Mouse (Mus musculus) stomach, embryonic 14.5 days (tissue): ENCODE measurements around the gene Arhgap19. TPM values are rescaled to one million over a fixed set of nuclear protein-coding genes. Genes with fewer than 3 reads are reported as not detected.
"Not testable (repeated sequence)": the region's sequence is repeated elsewhere in the genome, so short reads cannot be mapped to it uniquely, and the experiment has no call there.

Source experiments
- ATAC-seq: fragments of 200-750 bp; cut with Nextera tagmentation; 2 replicates; pipeline ENCODE4 v1.8.0; 2017; ENCODE audit warnings: low read depth, moderate TSS enrichment; ENCODE audit not compliant: insufficient number of reproducible peaks, insufficient read depth, low FRiP score
- H3K27ac ChIP-seq: fragments of 300-500 bp; sonication (generic); 2 replicates; pipeline ENCODE4 v1.5.1; 2014; ENCODE audit warnings: mild to moderate bottlenecking, low read length, moderate library complexity, mixed read lengths
- H3K27me3 ChIP-seq: fragments of 300-500 bp; sonication (generic); 2 replicates; pipeline ENCODE4 v1.6.1; 2014; ENCODE audit warnings: low read length, control low read depth, mixed read lengths; ENCODE audit not compliant: control insufficient read depth, insufficient read depth
- H3K36me3 ChIP-seq: fragments of 300-500 bp; sonication (generic); 2 replicates; pipeline ENCODE4 v1.6.1; 2014; ENCODE audit warnings: mild to moderate bottlenecking, control low read depth, low read length, moderate library complexity, mixed read lengths; ENCODE audit not compliant: control insufficient read depth, insufficient read depth
- H3K4me1 ChIP-seq: fragments of 300-500 bp; sonication (generic); 2 replicates; pipeline ENCODE4 v1.6.1; 2014; ENCODE audit warnings: low read length, control low read depth, mixed read lengths; ENCODE audit not compliant: control insufficient read depth, insufficient read depth
- H3K4me2 ChIP-seq: fragments of 300-500 bp; sonication (generic); replicated peaks from 2 replicates; pipeline ENCODE4 v1.6.1; 2014; ENCODE audit warnings: low read depth, low read length, control low read depth
- H3K4me3 ChIP-seq: fragments of 300-500 bp; sonication (generic); 2 replicates; pipeline ENCODE4 v1.5.1; 2014; ENCODE audit warnings: low read depth, low read length, control low read depth
- H3K9ac ChIP-seq: fragments of 300-500 bp; sonication (generic); replicated peaks from 2 replicates; pipeline ENCODE4 v1.6.1; 2014; ENCODE audit warnings: low read depth, mild to moderate bottlenecking, control low read depth, low read length, moderate library complexity, mixed read lengths
- H3K9me3 ChIP-seq: fragments of 300-500 bp; sonication (generic); 2 replicates; pipeline ENCODE4 v1.6.1; 2016; ENCODE audit warnings: low read depth, low read length, control low read depth; ENCODE audit not compliant: control insufficient read depth
- WGBS: fragments of 180-500 bp; shearing (Covaris S2); extraction: QIAGEN DNeasy Blood & Tissue Kit; methylation state at CpG from one replicate; pipeline ENCODE4 v1.1.7; 2014; 5-methylcytosine and 5-hydroxymethylcytosine counted together
- polyA plus RNA-seq: library from polyadenylated mRNA; unstranded; fragments of >200 nt; fragmentation: Nextera tagmentation; extraction: Ambion mirVana; gene quantifications from 2 replicates; pipeline ENCODE4 v1.2.1, GENCODE M21; 2014

Gene Arhgap19
- polyA plus RNA-seq, result 25.2 and 25.7 TPM in 2 replicates

DNA sequence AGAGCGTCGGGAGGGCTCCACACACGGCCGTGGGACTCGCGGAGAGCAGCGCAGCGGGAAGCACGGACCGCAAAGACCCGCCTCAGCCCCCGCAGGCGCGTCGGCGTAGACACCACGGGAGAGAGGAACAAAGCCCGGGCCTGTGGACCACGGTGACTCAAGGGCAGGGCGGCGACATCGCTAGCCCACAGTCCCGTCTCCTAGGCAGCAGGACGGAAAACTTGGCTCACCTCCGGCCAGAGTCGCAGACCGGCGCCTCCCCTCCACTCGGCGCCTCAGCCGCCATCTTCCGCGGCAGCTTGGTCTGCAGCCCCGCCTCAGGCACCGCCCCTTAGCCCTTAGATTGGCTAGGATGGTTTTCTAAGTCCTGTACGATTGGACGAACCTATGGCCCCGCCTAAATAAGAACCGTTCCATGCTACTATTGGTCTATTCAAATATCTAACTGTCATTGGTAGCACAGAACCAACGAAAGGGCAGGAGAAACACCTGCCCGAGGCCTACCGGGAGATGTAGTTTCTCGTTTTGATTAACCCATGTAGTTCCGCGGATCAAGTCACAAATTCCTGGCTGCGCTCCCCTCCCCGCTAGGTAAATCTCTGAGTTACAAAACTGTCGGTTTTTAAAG is at the start of gene Arhgap19:
Gene Arhgap19 (minus strand): TSS at position 306 of the 628 bp plus-strand sequence.
- no peaks in the 10 kb centered on the region for H3K27me3 ChIP-seq
- ATAC-seq, result peak; percentile 99
- peak within 1 kb of the TSS; percentile 92 for H3K4me3 ChIP-seq
- H3K4me1 ChIP-seq, result peaks cover 12% of the 10 kb centered on the region
- H3K27ac ChIP-seq, result peak within 1 kb of the TSS; percentile 35; the same call in 1 of the 2 replicates
- WGBS, result under 1% methylated on average over 48 of the region's 48 CpGs
- peak within 1 kb of the TSS; percentile 54 for H3K9ac ChIP-seq
- peak within 1 kb of the TSS; percentile 68 for H3K4me2 ChIP-seq
- H3K36me3 ChIP-seq, result no peaks in the 10 kb centered on the region
- no peaks in the 10 kb centered on the region for H3K9me3 ChIP-seq

DNA sequence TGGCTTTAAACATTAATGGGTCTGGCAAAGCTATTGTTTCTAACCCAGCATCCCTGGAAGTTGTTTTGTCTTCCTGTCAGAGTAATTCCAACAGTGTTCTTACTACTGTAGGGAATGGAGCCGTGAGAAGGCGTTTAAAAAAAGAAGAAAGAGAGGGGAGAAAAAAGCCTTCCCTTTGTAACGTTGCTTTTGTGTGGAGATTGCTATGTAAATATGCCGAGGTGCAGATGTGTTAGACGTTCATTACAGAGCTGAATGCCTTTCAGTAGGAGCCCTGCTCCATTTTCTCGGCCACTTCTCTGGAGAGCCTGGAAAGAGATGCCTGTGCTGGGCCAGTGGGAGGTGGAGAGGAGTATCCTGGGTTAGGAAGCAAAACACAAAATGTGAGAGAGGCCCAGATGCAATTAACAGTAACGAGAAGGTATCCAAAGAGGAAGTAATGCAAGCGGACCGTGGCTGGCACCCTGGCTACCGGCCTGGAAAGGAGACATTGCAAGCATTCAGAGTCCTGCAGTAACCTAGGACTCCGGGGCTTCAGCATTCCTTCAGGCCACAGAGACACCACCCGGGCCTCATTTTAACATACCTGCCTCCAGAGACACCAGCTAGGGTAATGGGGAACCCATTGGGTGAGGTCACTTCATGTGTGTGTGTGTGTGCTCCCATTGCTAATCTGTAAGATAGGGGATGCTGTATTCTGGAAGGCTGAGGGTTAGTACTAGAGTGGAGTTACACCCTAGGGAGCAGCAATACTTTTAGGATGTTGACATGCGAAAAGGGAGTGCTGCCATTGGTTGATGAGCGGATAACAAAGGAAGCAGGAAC is 49.1 kb upstream of the Arhgap19 start:
- no peak overlapping the region for H3K4me3 ChIP-seq
- 0 out of 2 replicates have a peak overlapping the region, but pooled peaks have one; percentile 15 for H3K27ac ChIP-seq
- H3K27me3 ChIP-seq, result no peaks in the 10 kb centered on the region
- H3K9me3 ChIP-seq, result no peaks in the 10 kb centered on the region
- no peaks in the 10 kb centered on the region for H3K36me3 ChIP-seq
- peaks cover 12% of the 10 kb centered on the region; the same call in 1 of the 2 replicates for H3K4me1 ChIP-seq
- no peak overlapping the region for H3K4me2 ChIP-seq
- H3K9ac ChIP-seq, result no peak overlapping the region
- WGBS, result 41% methylated on average over 14 of the region's 14 CpGs
- ATAC-seq, result no peak

DNA sequence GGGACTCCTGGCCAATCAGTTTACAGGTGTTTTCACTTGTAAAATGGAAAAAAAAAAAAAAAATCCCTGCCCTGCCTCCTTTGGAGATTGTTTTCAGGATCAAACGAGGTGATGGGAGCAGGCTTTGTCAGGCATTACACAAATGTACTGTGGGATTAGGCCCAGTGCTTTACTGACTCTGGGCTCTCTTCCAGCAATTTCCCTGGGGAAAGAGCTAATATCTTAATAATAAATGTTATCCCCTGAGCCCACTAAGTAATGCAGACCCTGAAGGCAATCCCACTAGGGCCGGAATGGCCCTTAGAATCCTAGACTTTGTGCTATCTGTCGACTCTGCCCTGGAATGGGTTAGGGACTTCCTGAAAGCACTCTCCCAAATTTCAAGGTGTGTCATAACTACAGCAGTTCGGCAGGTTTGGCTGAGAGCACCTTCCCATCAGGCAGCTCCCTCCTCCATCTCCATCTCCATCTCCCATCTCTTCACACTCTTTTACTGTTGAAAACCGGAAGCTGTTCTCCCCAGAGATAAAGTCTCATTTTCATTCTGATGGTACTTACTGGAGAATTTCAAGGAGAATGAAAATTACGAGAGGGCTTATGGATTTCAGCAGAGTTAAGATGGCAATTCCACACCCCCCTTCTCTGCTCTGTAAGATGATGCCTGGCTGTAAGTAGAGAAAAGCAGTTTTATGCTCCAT is 48.3 kb upstream of the Arhgap19 start:
- Histone ChIP-seq H3K27ac (peak overlapping the region; percentile 15; the same call in 1 of the 2 replicates), H3K36me3 (no peaks in the 10 kb centered on the region), H3K27me3 (no peaks in the 10 kb centered on the region), H3K4me3 (no peak overlapping the region), H3K9ac (no peak overlapping the region), H3K4me1 (peaks cover 12% of the 10 kb centered on the region; the same call in 1 of the 2 replicates), H3K4me2 (no peak overlapping the region), H3K9me3 (no peaks in the 10 kb centered on the region)
- 33% methylated on average over 6 of the region's 6 CpGs for WGBS
- no peak for ATAC-seq

DNA sequence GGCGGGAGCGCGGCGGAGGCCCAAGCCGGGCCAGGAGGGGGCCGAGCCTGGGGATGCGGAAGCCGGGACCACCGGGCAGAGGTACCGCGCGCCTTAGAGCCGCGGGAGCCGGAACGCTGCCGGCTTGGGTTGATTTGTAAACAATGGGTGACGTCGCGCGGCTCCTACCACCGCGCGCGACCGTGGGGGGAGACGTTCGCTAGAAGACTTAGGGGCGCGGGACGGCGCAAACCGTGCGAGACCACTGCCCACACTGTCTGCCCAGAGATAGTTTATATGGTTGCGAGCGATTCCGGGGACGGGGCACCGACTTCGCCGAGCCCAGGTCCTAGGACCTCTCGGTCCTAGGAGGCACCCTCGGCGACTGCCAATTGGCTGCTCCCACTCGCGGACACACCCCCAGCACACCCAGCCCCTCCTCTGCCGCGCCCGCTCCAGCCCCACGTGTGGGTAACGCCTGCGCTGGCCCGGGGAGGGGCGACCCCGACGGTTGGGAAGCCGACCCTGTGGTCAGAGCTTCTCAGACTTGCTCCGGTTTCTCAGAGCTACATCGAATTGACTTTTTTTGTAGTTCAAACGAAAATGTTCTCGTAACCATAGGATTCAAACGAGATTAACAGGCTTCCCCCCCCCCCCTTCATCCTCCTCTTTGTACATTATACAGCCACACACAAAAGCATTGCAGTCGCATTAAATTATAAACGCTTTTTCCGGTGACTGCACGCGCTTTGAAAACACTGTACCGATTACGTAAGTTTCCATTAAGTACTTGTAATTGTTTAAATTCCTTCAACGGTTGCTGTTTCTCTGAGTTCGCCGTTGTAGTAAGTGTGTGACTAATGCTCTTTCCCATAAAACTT is 46.4 kb upstream of the Arhgap19 start, which contains the start of gene Frat2:
Gene Frat2 (minus strand): TSS at position 141 of the 860 bp plus-strand sequence.
- H3K36me3 ChIP-seq, result no peaks in the 10 kb centered on the region
- peak within 1 kb of the TSS; percentile 43 for H3K9ac ChIP-seq
- H3K4me3 ChIP-seq, result peak within 1 kb of the TSS; percentile 72
- peak; percentile 95 for ATAC-seq
- peak within 1 kb of the TSS; percentile 76 for H3K4me2 ChIP-seq
- no peaks in the 10 kb centered on the region for H3K27me3 ChIP-seq
- H3K9me3 ChIP-seq, result no peaks in the 10 kb centered on the region
- WGBS, result under 1% methylated on average over 71 of the region's 72 CpGs
- H3K4me1 ChIP-seq, result peaks cover 12% of the 10 kb centered on the region; the same call in 1 of the 2 replicates
- peak within 1 kb of the TSS; percentile 71 for H3K27ac ChIP-seq

DNA sequence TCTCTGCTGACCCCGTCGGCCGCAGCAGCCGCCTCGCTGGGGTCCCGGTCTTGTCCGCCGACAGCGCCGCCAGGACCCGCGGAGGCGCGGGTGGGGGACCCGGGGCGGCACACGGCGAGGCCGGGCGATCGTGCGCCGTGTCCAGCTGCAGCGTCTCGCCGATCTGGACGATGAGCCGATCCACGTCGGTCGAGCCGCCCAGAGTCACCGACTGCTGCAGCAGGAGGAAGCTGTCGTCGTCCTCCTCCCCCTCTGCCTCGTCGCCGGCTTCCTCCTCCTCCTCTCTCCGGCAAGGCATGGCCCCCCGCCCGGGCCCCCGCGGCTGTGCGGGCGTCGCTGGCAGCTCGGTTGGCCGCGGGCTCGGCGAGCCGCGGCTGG is 45.8 kb upstream of the Arhgap19 start:
- peak overlapping the region; percentile 76 for H3K4me2 ChIP-seq
- H3K36me3 ChIP-seq, H3K9me3 ChIP-seq, H3K27me3 ChIP-seq: not testable (repeated sequence)
- under 1% methylated on average over 43 of the region's 53 CpGs for WGBS
- ATAC-seq, result peak; percentile 57
- peak overlapping the region; percentile 72 for H3K4me3 ChIP-seq
- H3K27ac ChIP-seq, result peak overlapping the region; percentile 68
- H3K9ac ChIP-seq, result peak overlapping the region; percentile 43; the same call in 1 of the 2 replicates
- peaks cover 12% of the 10 kb centered on the region; the same call in 1 of the 2 replicates for H3K4me1 ChIP-seq

DNA sequence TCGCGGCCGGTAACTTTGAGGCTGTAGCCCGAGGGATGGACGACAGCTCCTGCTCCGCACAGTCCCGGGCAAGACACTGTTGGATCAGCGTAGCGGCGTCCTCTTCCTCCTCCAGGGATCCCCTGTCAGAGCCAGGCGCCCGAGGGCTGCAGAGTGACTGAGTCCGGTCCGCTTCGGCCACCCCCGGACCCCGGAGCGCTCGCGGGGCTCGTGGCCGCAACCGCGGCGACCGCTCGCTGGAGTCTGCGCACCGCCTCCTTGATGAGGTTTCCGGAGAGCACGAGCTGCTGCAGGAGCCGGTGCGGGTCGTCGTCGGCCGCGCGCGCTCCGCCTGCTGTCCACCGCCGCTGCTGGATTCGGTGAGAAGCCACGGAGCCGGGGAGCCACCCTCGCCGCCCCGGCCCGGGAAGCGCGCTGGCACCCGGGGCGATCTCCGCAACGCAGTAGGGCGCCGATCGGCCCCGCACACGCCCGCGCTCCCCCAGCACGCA is 45.3 kb upstream of the Arhgap19 start:
- Histone ChIP-seq H3K36me3 (no peaks in the 10 kb centered on the region), H3K27me3 (no peaks in the 10 kb centered on the region), H3K4me3 (peak overlapping the region; percentile 72), H3K4me2 (peak overlapping the region; percentile 76), H3K4me1 (peaks cover 12% of the 10 kb centered on the region; the same call in 1 of the 2 replicates), H3K9me3 (no peaks in the 10 kb centered on the region), H3K9ac (peak overlapping the region; percentile 43), H3K27ac (peak overlapping the region; percentile 68)
- 0 out of 2 replicates have a peak, but pooled peaks have one; percentile 4 for ATAC-seq
- WGBS, result under 1% methylated on average over 64 of the region's 64 CpGs

DNA sequence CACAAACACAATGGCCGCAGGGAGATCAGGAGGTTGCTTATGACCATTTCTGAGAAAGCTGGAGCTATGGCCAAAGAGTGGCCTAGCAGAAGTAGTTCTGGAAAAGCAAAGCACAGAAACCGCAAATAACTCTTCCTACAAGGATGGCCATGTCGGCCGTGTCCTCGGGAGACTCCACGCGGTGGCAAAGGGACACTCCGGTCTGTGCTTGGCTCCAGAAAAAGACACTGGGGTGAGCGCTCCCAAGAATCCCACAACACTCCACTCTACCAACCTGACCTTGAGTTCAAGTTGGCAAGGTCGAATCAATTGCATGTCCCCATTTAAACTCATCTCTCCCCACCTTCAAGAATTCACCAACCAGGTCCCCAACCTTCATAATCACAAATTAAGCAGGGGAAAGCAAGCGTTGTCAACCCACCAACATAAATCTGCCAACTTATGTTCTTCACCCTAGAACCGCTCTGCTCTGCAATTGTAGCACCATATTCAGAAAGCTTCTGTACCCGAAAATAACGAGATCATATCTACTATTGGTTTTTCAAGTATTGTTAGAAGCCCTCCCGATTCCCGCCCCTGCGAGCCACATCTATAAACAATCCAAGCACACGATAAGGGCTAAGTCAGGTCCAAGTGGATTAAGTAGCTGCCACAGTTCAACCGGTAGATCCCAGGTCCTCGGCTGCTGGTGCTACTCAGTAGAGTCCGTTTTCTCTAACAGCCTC is 44.7 kb upstream of the Arhgap19 start:
- H3K9me3 ChIP-seq, result no peaks in the 10 kb centered on the region
- H3K27me3 ChIP-seq, result no peaks in the 10 kb centered on the region
- H3K27ac ChIP-seq, result peak overlapping the region; percentile 68
- H3K4me2 ChIP-seq, result peak overlapping the region; percentile 76
- H3K4me3 ChIP-seq, result peak overlapping the region; percentile 72
- WGBS, result 12% methylated on average over 21 of the region's 21 CpGs
- no peak for ATAC-seq
- no peaks in the 10 kb centered on the region for H3K36me3 ChIP-seq
- peak overlapping the region; percentile 43 for H3K9ac ChIP-seq
- H3K4me1 ChIP-seq, result peaks cover 12% of the 10 kb centered on the region; the same call in 1 of the 2 replicates
